Mouse (Mus musculus) liver, embryonic 14.5 days (tissue): ENCODE results near the gene Olfr643. TPM values are rescaled to one million over a fixed set of nuclear protein-coding genes. Genes with fewer than 3 reads are reported as not detected.
A peak's percentile ranks its signal among the peaks of the same experiment; 100 is the strongest.

Source experiments
- ATAC-seq: fragments of 200-750 bp; cut with Nextera tagmentation; 2 replicates; pipeline ENCODE4 v1.8.0; 2017; ENCODE audit warnings: moderate number of reproducible peaks, mild to moderate bottlenecking, moderate library complexity; ENCODE audit not compliant: insufficient read depth
- DNase-seq, 3 experiments: peaks; one replicate each; pipeline ENCODE4 v3.0.0-alpha.2; 2012 to 2013; ENCODE audit warnings: low read depth in 3 of 3, low spot score in 3 of 3
- H3K27ac ChIP-seq: fragments of 300-500 bp; sonication (generic); 2 replicates; pipeline ENCODE4 v1.5.1; 2014; ENCODE audit warnings: moderate library complexity, mild to moderate bottlenecking, control low read depth, inconsistent platforms
- H3K27me3 ChIP-seq: fragments of 300-500 bp; sonication (generic); 2 replicates; pipeline ENCODE4 v1.6.1; 2014; ENCODE audit warnings: mild to moderate bottlenecking, low read length, moderate library complexity; ENCODE audit not compliant: control insufficient read depth, insufficient read depth
- H3K36me3 ChIP-seq: fragments of 300-500 bp; sonication (generic); replicated peaks from 2 replicates; pipeline ENCODE4 v1.6.1; 2014; ENCODE audit warnings: low read depth; ENCODE audit not compliant: control insufficient read depth, insufficient read depth
- H3K4me1 ChIP-seq, 2 experiments: fragments of 200-500 bp in 1 of 2; fragments of 300-500 bp in 1 of 2; sonication (generic) in 1 of 2; replicated peaks; 2 replicates each; pipeline ENCODE4 v1.6.1; 2012 to 2014; ENCODE audit warnings: antibody characterized with exemption in 1 of 2, inconsistent platforms in 1 of 2, low read length in 1 of 2; ENCODE audit not compliant: control insufficient read depth in 2 of 2, insufficient read depth in 2 of 2
- H3K4me2 ChIP-seq: fragments of 300-500 bp; sonication (generic); 2 replicates; pipeline ENCODE4 v1.6.1; 2014; ENCODE audit warnings: low read depth, mild to moderate bottlenecking, control low read depth, moderate library complexity
- H3K4me3 ChIP-seq, 2 experiments: fragments of 200-500 bp in 1 of 2; fragments of 300-500 bp in 1 of 2; sonication (generic) in 1 of 2; 2 replicates each; pipeline ENCODE4 v1.5.1; 2012 to 2014; ENCODE audit warnings: low read depth in 2 of 2, low read length in 2 of 2, mild to moderate bottlenecking in 2 of 2, control low read depth in 1 of 2, inconsistent platforms in 1 of 2, moderate library complexity in 1 of 2; ENCODE audit not compliant: insufficient read depth in 1 of 2
- H3K9ac ChIP-seq: fragments of 300-500 bp; sonication (generic); replicated peaks from 2 replicates; pipeline ENCODE4 v1.6.1; 2014; ENCODE audit warnings: mild to moderate bottlenecking, control low read depth, moderate library complexity
- H3K9me3 ChIP-seq: fragments of 300-500 bp; sonication (generic); 2 replicates; pipeline ENCODE4 v1.6.1; 2016; ENCODE audit warnings: low read length, mixed read lengths; ENCODE audit not compliant: control insufficient read depth
- CTCF ChIP-seq: IDR thresholded peaks from 2 replicates; pipeline ENCODE4 v1.5.1; 2016; ENCODE audit warnings: antibody characterized with exemption, low read depth, control low read depth
- EP300 ChIP-seq: IDR thresholded peaks from 2 replicates; pipeline ENCODE4 v1.6.1; 2016; ENCODE audit warnings: antibody characterized with exemption, low read depth
- WGBS: fragments of 180-500 bp; shearing (Covaris S2); extraction: QIAGEN DNeasy Blood & Tissue Kit; methylation state at CpG from one replicate; pipeline ENCODE4 v1.1.7; 2014; ENCODE audit not compliant: insufficient replicate concordance; 5-methylcytosine and 5-hydroxymethylcytosine counted together
- polyA plus RNA-seq, 2 experiments: library from polyadenylated mRNA; depleted of rRNA in 1 of 2; stranded (reverse) in 1 of 2; unstranded in 1 of 2; fragments of >200 nt; fragmentation: Nextera tagmentation in 1 of 2; extraction: Ambion mirVana in 1 of 2; gene quantifications; 2 replicates each; pipeline versions ENCODE4 v1.2.1 to v1.2.3; 2012 to 2014

Olfr643 gene
- polyA plus RNA-seq, 2 experiments, result not detected

DNA sequence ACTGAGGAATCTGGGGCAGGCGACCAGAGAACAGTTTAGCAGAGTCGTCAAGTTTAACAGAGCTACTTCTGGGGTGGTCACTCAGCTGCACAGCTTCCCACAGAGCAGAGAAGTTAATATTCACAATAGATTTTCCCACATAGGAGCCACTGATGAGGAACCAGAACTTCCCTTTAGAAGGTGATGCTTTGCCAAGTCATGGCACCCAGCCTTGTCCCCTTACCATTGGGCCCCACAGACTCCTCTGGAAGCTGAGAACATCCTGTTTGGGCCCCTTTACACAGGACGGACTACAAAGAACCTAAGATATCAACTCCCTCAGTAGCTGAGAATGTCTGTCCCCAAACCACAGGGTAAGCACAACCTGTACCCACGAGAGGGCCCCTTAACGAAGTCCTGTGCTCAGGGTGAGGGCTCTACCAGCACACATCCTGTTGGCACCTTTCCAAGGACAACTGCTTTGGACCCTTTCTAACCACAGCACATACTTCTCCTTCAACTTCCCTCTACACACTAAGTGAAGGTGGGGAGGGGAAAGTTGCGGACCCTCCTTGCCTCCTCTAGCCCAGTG is 32.5 kb upstream of the Olfr643 start:
- H3K27me3 ChIP-seq, result no peaks in the 10 kb centered on the region
- no peak overlapping the region for H3K9ac ChIP-seq
- WGBS, result 13% methylated on average over 6 of the region's 6 CpGs
- no peak overlapping the region for H3K4me2 ChIP-seq
- no peak overlapping the region for H3K27ac ChIP-seq
- no peak for DNase-seq
- no peak overlapping the region for H3K4me3 ChIP-seq
- no peaks in the 10 kb centered on the region for H3K9me3 ChIP-seq
- peak; percentile 45; the same call in 1 of the 2 replicates for ATAC-seq
- H3K36me3 ChIP-seq, result no peaks in the 10 kb centered on the region
- no peaks in the 10 kb centered on the region for H3K4me1 ChIP-seq
- TF ChIP-seq CTCF (no peak), EP300 (no peak)

DNA sequence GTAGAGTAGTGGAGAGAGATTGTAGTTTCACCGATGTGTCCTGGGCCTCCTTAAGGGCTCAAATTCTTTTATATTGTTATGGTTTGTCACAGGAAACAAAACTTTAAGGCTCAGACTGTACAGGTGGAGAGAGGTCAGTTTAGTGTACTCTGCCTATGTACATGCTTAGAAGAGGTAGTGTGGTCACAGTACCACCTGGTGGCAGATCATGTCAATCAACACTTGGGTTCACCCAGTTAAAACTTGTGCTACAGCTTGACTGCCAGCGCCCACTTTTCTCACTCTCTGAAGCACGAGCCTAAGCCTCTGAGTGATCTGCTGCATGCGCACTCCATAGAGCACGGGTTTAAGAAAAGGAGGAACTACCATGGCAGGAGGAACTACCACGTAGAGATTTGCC is 29.9 kb upstream of the Olfr643 start:
- ATAC-seq (no peak), DNase-seq (no peak)
- WGBS, result 28% methylated on average over 6 of the region's 6 CpGs
- Histone ChIP-seq H3K4me2 (no peak overlapping the region), H3K9ac (no peak overlapping the region), H3K27ac (no peak overlapping the region), H3K4me3 (no peak overlapping the region), H3K4me1 (no peaks in the 10 kb centered on the region), H3K9me3 (no peaks in the 10 kb centered on the region), H3K27me3 (no peaks in the 10 kb centered on the region), H3K36me3 (no peaks in the 10 kb centered on the region)
- peak; percentile 5; the same call in 1 of the 2 replicates for TF ChIP-seq CTCF
- TF ChIP-seq EP300, result no peak

GRCm38 (mm10) chr7:104150456-104150855 is 13.3 kb upstream of the Olfr643 start, which contains the start of gene Ubqlnl:
Gene Ubqlnl (minus strand): TSS chr7:104150556.
- DNase-seq (no peak), ATAC-seq (no peak)
- Histone ChIP-seq H3K4me3 (no peak within 1 kb of the TSS), H3K9ac (no peak within 1 kb of the TSS), H3K27me3 (no peaks in the 10 kb centered on the region), H3K4me2 (no peak within 1 kb of the TSS), H3K4me1 (no peaks in the 10 kb centered on the region), H3K27ac (no peak within 1 kb of the TSS), H3K36me3 (no peaks in the 10 kb centered on the region), H3K9me3 (no peaks in the 10 kb centered on the region)
- 55% methylated on average over 2 of the region's 2 CpGs for WGBS
- no peak for TF ChIP-seq CTCF
- no peak for TF ChIP-seq EP300

- Histone ChIP-seq H3K9ac (no peak within 1 kb of the TSS), H3K4me2 (no peak within 1 kb of the TSS), H3K4me1 (no peaks in the 10 kb centered on the region), H3K9me3 (no peaks in the 10 kb centered on the region), H3K4me3 (no peak within 1 kb of the TSS), H3K36me3 (no peaks in the 10 kb centered on the region), H3K27me3 (no peaks in the 10 kb centered on the region), H3K27ac (no peak within 1 kb of the TSS)
- 49% methylated on average over 3 of the region's 3 CpGs for WGBS
- TF ChIP-seq EP300, result no peak
- TF ChIP-seq CTCF, result no peak
- ATAC-seq (no peak), DNase-seq (no peak)
These were observed 6.0 kb upstream of the Olfr643 start, which contains the start of gene Ubqln3 for GRCm38 (mm10) chr7:104143179-104143578. Gene Ubqln3 (minus strand): TSS chr7:104143279.

- Histone ChIP-seq H3K9ac (no peak within 1 kb of the TSS), H3K4me3 (no peak within 1 kb of the TSS), H3K27ac (no peak within 1 kb of the TSS), H3K36me3 (no peaks in the 10 kb centered on the region), H3K4me2 (no peak within 1 kb of the TSS), H3K27me3 (no peaks in the 10 kb centered on the region), H3K9me3 (no peaks in the 10 kb centered on the region), H3K4me1 (no peaks in the 10 kb centered on the region)
- WGBS, result 75% methylated on average over 5 of the region's 5 CpGs
- DNase-seq, result no peak
- no peak for ATAC-seq
- TF ChIP-seq EP300 (no peak), CTCF (no peak)
These were observed 7.5 kb downstream of the Olfr643 start, which contains the start of gene Ubqln5 for GRCm38 (mm10) chr7:104129726-104130125. Gene Ubqln5 (minus strand): TSS chr7:104129826.
